Mouse (Mus musculus): Measurements from ENCODE around the gene Gas6. TPM values are rescaled to one million over a fixed set of nuclear protein-coding genes. Genes with fewer than 3 reads are reported as not detected.

Gene Gas6
- polyA plus RNA-seq, 1 experiment: 147 TPM

- DNase-seq (ENCODE audit: low read depth): no peak
Measured at GRCm38 (mm10) chr8:13506849-13507248, 12.6 kb upstream of the Gas6 start.

DNA sequence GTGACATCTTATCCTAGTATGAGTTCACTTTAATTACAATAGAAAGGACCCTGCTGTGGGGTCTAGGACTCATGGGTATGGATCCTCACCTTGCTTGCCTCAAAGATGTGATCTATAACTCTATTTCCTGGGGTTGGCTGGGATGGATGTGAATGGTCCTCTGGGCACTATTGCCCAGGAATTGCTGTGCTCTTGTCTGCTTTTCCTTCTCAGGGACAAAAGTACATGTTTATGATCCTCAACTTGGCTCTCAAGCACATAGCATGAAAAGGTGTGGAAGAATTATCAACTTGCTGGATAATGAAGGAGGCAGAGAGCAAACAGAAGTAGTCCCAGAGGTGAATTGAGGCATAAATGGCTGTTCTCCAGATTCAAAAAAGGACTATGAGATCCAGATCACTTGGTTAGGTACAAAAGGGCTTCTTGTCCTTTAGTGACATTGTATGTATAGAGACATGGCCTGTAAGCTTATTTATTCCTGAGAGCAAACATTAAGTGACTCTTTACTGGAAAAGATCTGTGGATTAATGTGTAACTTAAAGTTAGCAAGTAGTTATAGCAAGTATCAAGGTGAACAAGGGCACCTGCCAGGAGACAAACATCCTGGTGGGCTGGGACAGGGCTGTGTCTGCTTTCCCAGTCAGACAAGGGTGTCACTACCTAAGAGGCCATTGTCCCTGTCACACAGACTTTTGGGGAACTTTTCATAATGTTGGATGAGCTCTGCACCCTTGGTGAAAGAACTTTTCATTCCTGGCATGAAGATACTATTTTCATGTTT lies 10.8 kb upstream of the Gas6 start:
- no peak for DNase-seq (ENCODE audit: low read depth)

- DNase-seq (ENCODE audit: low read depth): no peak
Measured at GRCm38 (mm10) chr8:13503936-13504606, 9.8 kb upstream of the Gas6 start.

DNA sequence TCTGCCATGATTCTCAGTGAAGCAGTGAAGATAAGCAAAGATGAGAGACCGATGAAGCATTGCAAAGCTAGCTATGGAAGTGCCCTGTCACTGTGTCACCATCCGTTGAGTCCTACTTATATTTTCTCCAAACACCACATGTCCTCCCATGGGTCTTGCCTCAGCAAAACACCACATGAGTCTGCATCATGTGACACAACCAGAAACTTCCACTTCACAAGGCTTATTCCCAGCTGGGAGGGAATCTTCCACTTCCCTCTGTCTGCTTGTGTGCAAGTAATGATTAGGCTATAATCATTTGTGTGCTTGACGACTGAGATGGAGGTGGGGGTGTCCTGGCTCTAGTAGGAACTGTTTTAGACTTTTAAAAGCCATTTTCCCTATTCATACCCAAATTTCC lies 6.9 kb upstream of the Gas6 start:
- no peak for DNase-seq (ENCODE audit: low read depth)

DNA sequence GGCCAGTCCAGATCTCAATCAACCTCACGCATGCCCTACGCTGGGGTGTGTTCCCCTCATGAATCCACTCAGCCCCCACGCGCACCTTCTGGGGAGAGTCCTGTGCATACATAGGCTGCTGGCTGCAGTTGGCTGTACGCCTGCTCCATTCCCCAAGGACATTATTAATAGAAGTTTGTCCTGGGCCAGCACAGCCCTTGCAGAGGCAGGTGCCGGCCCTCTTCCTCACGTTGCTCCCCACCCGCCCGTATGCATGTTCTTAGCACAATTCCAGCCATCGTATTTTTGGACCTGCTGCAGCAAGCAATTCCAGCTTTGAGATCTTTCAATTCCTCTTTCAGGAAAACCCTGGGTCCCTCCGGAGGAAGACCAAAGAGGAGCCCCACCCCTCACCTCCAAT lies 1.3 kb downstream of the Gas6 start:
- no peak for DNase-seq (ENCODE audit: low read depth)

GRCm38 (mm10) chr8:13492198-13492995 lies 1.9 kb downstream of the Gas6 start:
- no peak for DNase-seq (ENCODE audit: low read depth)

DNA sequence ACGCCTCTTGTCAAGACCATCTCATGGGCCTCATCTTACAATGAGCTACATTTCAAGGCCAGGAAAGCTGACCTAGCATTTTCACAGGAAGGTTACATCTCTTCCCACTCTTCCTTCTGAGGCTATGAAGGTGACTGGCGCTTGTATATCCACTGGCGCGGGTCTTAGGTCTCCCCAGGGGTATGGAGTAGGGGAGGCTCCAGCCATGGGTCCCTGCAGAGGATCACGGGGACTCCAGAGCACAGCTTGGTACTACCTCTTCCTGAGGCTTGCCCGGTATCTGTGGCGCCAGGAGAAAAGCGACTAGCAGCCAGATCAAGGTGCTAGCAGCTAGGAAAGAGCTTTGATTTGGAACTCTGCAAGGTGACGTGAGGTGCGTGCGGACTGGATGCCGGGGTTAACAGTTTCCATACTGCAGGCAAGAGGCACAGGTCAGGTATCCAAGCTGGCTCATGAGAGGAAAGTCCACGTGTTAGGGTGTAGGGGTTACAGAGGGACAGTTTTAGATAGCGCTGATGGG lies 2.7 kb downstream of the Gas6 start:
- no peak for DNase-seq (ENCODE audit: low read depth)

DNA sequence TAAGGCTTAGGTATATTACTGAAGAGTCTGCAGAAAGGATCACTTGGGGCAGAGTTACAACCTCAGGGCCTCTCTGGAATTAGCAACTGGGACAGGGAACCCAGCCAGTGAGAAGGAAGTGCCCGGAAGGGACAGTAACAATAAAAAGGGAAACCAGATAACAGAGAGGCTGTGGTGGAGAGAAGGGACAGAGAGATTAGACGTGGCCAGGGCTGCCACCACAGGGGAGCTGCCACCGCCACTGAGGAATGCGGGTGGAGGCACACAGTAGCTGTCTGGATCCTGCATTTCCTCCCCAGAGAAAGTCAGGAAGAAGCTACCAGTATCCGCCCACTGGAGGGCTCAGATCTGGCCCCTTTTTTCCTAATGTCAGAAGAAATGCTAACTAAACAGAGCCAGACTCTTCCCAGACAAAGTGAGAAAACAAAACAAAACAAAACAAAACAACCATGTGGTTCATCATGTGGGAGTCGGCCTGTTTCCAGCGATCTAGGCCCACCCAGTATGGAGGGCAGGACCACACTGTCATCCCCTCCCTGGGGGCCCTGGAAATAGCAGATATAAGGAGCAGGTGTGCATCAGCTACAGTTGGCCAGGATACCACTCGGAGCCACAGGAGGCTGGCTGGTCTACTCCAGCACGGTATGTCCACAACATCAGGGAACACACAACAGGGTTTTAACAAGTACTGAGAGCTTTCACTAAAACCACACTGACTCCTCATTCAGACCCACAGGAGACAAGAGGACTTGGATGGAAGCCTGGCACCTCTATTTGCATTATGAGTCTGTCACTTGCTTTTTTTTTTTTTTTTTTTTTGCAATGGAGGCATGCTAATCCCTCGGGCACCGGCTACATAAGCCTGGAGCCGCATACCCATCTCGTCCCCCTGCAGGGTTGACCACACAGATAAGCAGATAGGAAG lies 4.0 kb downstream of the Gas6 start:
- DNase-seq (ENCODE audit: low read depth): no peak

DNA sequence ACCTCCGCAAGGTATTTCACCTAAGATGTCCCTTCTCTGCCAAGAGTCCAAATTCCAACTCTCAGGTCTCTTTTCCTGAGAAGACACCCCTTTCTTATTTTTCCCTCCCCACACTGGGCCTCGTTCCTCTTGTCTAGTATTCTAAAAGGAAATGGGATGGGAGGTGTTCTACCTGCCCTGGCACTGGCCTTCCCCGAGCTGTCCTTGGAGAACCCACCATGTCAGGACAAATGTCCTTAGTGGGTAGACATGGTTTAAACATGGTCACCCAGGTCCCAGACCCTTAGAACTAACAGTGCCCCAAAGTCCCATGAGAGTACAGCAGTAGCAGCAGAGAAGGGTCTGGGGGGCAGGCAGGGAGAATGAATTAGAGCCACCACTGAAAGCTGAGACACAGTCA lies 4.9 kb downstream of the Gas6 start:
- no peak for DNase-seq (ENCODE audit: low read depth)

GRCm38 (mm10) chr8:13483191-13483590 lies 11.1 kb downstream of the Gas6 start:
- DNase-seq (ENCODE audit: low read depth): no peak

DNA sequence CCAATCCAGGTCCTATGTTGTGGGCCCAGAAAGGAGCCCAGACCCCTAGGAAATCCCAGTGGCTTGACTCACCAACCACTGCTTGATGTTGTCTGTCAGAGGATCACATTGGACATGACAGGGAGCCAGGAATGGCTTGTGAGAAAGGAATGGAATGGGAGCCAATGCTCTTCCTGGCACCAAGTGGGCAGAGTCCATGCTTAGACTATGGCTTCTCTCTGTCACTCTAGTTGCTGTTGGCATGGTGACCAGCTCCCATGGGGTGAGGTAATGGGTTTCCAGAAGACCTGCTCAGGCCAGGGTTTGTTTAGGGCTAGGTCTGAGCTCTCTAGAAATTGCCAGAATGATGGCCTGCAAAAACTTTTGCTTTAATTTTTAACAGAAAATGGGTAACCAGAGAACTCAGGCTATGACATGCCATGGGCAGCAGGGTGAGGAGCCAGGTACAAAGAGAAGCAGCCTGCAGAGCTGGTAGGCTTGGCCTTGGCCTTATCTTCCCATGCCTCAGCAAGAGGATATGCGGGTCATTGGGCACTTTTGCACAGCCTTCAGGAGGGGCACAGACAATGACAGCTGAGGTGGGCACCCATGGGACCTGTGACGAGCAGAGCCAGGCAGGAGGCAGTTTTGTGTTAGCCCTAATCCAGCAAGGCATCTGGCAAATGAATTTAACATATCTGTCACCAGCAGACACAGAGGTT lies 12.0 kb downstream of the Gas6 start:
- DNase-seq (ENCODE audit: low read depth): no peak

GRCm38 (mm10) chr8:13481596-13481995 lies 12.7 kb downstream of the Gas6 start:
- DNase-seq (ENCODE audit: low read depth): peak; percentile 91

DNA sequence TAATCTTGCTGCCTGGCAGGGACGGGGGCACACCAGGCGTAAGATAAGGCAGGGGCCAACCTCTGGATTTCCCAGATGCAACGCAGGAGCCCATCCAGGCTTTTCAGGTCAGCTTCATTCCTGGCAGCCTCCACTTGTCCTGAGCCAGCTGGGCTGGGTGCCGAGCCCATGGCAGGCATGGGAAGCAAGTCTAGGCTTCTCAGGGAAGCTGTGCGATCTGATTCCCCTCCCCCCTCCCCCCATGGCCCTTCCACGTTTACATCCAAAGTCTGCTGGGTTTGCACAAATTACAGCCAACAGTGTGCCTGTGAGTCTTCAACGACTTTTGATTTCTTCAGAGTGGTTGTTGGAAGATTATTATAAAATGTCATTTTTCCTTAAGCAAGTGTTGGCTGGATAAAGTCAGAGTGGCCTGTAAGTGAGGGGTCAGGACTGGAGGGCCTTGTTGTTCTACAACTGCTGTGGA lies 13.2 kb downstream of the Gas6 start:
- no peak for DNase-seq (ENCODE audit: low read depth)

DNA sequence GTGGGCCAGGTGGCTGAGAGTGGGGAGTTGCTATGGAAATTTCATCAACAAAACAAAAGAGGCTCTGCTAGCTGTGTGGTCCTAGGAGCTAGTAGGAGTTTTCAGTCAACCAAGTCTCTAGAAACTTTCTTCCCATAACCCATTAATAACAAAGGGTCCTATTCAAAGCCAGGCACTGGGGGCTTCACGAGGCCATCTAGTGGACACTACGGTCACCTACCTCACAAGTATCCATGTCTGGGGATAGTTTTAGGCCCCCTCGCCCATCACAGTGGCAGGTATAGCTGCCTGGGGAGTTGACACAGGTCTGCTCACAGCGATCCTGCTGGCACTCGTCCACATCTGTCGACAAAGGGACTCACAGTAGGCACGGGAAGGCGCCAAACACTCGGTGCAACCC lies 18.4 kb downstream of the Gas6 start:
- DNase-seq (ENCODE audit: low read depth): no peak

DNA sequence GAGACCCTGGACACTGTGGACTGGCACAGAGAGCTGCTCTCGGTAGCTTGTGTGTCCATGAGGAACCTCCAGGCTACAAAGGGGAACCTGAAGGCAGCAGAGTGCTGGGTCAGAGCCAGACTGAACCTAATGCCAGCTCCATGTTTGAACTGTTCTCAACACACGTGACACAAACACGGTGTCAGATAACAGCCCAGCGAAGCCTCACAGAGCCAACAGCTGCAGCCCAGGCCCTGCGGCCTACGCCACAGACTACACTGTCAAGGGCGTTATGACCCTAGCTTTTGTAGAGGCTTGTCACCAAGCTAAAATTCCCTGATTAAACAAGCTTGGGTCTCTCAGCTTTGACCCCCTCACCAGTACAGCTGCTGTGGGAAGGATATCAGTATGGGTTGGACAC lies 22.0 kb downstream of the Gas6 start:
- DNase-seq (ENCODE audit: low read depth): no peak

DNA sequence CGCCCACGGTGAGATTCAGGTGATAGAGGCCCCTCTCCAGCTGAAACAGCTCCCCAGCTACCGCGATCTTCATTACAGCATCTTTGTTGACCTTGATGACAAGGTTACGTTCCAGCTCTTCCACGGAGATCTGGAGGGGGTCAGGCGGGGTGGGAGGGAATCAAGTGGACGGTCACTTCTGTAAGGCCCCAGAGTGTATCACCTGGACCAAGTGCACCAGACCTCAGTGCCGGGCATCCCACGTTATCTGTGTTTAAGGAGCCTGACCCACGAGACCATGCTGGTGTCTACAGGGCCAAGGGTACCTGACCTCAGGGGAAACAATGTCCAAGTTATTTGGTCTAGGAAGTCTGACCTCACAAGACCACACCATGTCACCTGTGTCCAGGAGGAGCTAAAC lies 22.8 kb downstream of the Gas6 start:
- DNase-seq (ENCODE audit: low read depth): no peak

DNA sequence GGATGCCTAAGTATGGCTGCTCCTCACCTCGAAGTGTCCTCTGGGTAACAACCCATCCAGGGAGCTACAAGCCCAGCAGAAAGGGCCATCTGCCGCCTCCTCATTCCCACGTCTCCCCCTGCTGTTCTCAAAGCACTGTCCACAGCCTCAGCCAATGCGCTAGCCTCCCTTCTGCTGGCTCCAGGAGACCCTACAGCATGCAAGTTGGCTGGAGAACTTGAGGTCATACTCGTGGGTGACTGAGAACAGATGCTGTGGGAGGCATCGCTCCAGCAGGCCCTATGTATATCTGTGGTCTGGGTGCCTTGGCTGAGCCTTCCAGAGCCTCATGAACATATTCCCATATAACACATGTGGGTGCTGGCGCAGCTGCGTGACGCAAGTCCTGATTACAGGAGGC lies 25.6 kb downstream of the Gas6 start:
- no peak for DNase-seq (ENCODE audit: low read depth)

GRCm38 (mm10) chr8:13466989-13467388 lies 27.3 kb downstream of the Gas6 start:
- no peak for DNase-seq (ENCODE audit: low read depth)

- no peak for DNase-seq (ENCODE audit: low read depth)
Measured at GRCm38 (mm10) chr8:13465324-13465723, 29.0 kb downstream of the Gas6 start.

- no peak for DNase-seq (ENCODE audit: low read depth)
Measured at GRCm38 (mm10) chr8:13462392-13462791, 31.9 kb downstream of the Gas6 start.

DNA sequence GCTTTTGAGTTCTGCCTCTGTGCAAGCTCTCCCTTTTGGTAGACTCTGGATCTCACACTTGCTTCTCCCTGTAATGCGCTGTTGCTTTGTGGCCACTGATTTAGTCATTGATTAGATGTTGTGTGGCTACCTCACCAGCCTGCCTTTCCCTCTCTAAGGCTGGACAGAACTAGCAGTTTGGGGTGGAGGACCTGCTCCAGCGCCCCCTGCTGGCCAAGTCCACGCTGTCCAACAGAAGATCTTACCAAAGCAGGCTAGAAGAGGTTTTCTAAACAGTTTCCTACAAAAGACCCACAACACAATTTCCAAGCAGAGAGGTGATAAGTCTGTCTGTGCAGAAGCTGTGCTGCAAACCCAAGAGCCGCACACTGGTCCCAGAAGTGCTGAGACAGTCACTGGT lies 32.4 kb downstream of the Gas6 start:
- DNase-seq (ENCODE audit: low read depth): no peak
